Comparison of ENCODE assay signal across 20 mouse cellular contexts in the genomic region with DNA sequence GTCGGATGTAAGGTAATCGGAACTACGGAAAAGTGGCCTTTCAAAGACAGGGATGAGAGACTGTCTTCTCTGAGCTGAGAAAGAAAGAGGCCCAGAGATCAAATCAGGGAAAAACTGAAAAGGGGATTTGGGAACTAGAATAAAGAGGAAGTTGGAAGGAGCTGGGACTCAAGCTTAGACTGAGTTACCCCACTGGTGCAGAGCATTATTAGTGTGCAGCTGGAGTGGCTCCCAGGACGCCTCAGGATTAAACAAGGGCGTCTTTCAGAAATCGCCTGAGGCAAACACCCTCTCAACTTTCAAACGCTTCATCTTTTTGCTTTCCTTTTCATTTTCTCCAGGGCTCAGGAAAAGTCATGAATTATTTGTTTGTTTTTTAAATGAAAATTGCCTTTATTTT. TPM values are rescaled to one million over a fixed set of nuclear protein-coding genes. Genes with fewer than 3 reads are reported as not detected.
A peak's percentile ranks its signal among the peaks of the same experiment; 100 is the strongest.
DNase-seq lines count a peak whose midpoint lies in the region; ATAC-seq and TF ChIP-seq lines count a peak whose summit lies in the region.
"Had no signal": no experiment of that assay in that cellular context is flagged by ENCODE, and none has a peak within 500 bp of the region (broad histone marks: within the 10 kb centered on the region; RNA-seq: fewer than 3 reads in every experiment).

No protein-coding gene starts in this region.

- H3K4me1 ChIP-seq in hindbrain, embryonic 12.5 days = no peaks in the 10 kb centered on the region
- no peaks in the 10 kb centered on the region for H3K4me1 ChIP-seq in hindbrain, embryonic 16.5 days (ENCODE audit: control insufficient read depth, insufficient read depth, low read depth, low read length)
- H3K4me1 ChIP-seq in midbrain, embryonic 14.5 days (ENCODE audit: control insufficient read depth, insufficient read depth, low read length) = no peaks in the 10 kb centered on the region
- H3K4me1 ChIP-seq in midbrain, embryonic 10.5 days = peaks cover 2% of the 10 kb centered on the region; the same call in 1 of the 2 replicates
- H3K4me1 ChIP-seq in olfactory bulb, adult 2 months (ENCODE audit: control insufficient read depth, insufficient read depth, low read length) = no peaks in the 10 kb centered on the region
- H3K4me1 ChIP-seq: liver, embryonic 15.5 days had no signal

- ATAC-seq in hindbrain, embryonic 12.5 days (ENCODE audit: low FRiP score) = no peak
- ATAC-seq in hindbrain, embryonic 16.5 days = no peak
- ATAC-seq in midbrain, embryonic 14.5 days (ENCODE audit: low FRiP score, low TSS enrichment) = no peak
- ATAC-seq in granulocyte monocyte progenitor cell, adult 5-6 weeks (replicated peaks; ENCODE audit: poor library complexity, severe bottlenecking) = peak; percentile 79
- ATAC-seq in megakaryocyte-erythroid progenitor cell, adult 5-6 weeks (replicated peaks; ENCODE audit: low FRiP score, low TSS enrichment, poor library complexity, severe bottlenecking) = no peak

- TF ChIP-seq CTCF in olfactory bulb, adult 2 months (IDR thresholded peaks at IDR 0.05; ENCODE audit: insufficient read depth, low read depth, low read length) = no peak

- no peaks in the 10 kb centered on the region for H3K36me3 ChIP-seq in hindbrain, embryonic 12.5 days
- H3K36me3 ChIP-seq in hindbrain, embryonic 16.5 days (ENCODE audit: control insufficient read depth, insufficient read depth, low read length) = no peaks in the 10 kb centered on the region
- no peaks in the 10 kb centered on the region for H3K36me3 ChIP-seq in midbrain, embryonic 14.5 days (ENCODE audit: control insufficient read depth, insufficient read depth, low read length)
- no peaks in the 10 kb centered on the region for H3K36me3 ChIP-seq in midbrain, embryonic 10.5 days
- H3K36me3 ChIP-seq: G1E; heart, embryonic 13.5 days; liver, embryonic 15.5 days had no signal

- TF ChIP-seq POLR2A in olfactory bulb, adult 2 months (IDR thresholded peaks at IDR 0.05; ENCODE audit: insufficient read depth, low read depth, low read length) = no peak

- no peak overlapping the region for H3K4me3 ChIP-seq in hindbrain, embryonic 12.5 days
- no peak overlapping the region for H3K4me3 ChIP-seq in hindbrain, embryonic 16.5 days (ENCODE audit: low read length)
- H3K4me3 ChIP-seq in midbrain, embryonic 14.5 days (replicated peaks; ENCODE audit: low read depth, low read length) = no peak overlapping the region
- H3K4me3 ChIP-seq in midbrain, embryonic 10.5 days = no peak overlapping the region
- H3K4me3 ChIP-seq in olfactory bulb, adult 2 months (ENCODE audit: insufficient read depth, low read depth, low read length) = no peak overlapping the region
- H3K4me3 ChIP-seq: erythroblast, embryonic 14.5 days; heart, embryonic 13.5 days; liver, embryonic 15.5 days had no signal

- 0 out of 2 replicates have a peak overlapping the region, but pooled peaks have one; percentile 48 for H3K27ac ChIP-seq in hindbrain, embryonic 12.5 days
- no peak overlapping the region for H3K27ac ChIP-seq in hindbrain, embryonic 16.5 days (ENCODE audit: low read depth, low read length)
- no peak overlapping the region for H3K27ac ChIP-seq in midbrain, embryonic 14.5 days (replicated peaks; ENCODE audit: low read depth, low read length)
- H3K27ac ChIP-seq in midbrain, embryonic 10.5 days (replicated peaks) = no peak overlapping the region
- H3K27ac ChIP-seq in olfactory bulb, adult 2 months (ENCODE audit: insufficient read depth, low read depth, low read length) = 0 out of 2 replicates have a peak overlapping the region, but pooled peaks have one; percentile 35
- H3K27ac ChIP-seq: heart, embryonic 13.5 days; liver, embryonic 15.5 days had no signal

- 72% methylated on average over 7 of the region's 7 CpGs for WGBS in hindbrain, embryonic 12.5 days
- 70% methylated on average over 7 of the region's 7 CpGs for WGBS in hindbrain, embryonic 16.5 days
- 66% methylated on average over 7 of the region's 7 CpGs for WGBS in midbrain, embryonic 14.5 days
- 73% methylated on average over 7 of the region's 7 CpGs for WGBS in midbrain, embryonic 10.5 days
- WGBS in olfactory bulb, adult 2 months = 54% methylated on average over 7 of the region's 7 CpGs

- no peak overlapping the region for H3K4me2 ChIP-seq in hindbrain, embryonic 12.5 days (replicated peaks)
- no peak overlapping the region for H3K4me2 ChIP-seq in hindbrain, embryonic 16.5 days (ENCODE audit: low read length)
- no peak overlapping the region for H3K4me2 ChIP-seq in midbrain, embryonic 14.5 days (ENCODE audit: low read length)
- H3K4me2 ChIP-seq: heart, embryonic 13.5 days; liver, embryonic 15.5 days had no signal

- H3K9me3 ChIP-seq in hindbrain, embryonic 12.5 days (replicated peaks) = no peaks in the 10 kb centered on the region
- H3K9me3 ChIP-seq in hindbrain, embryonic 16.5 days (ENCODE audit: control insufficient read depth, low read length) = no peaks in the 10 kb centered on the region
- no peaks in the 10 kb centered on the region for H3K9me3 ChIP-seq in midbrain, embryonic 14.5 days (ENCODE audit: control insufficient read depth, low read length)
- H3K9me3 ChIP-seq in midbrain, embryonic 10.5 days (replicated peaks) = no peaks in the 10 kb centered on the region
- H3K9me3 ChIP-seq: G1E; heart, embryonic 13.5 days; liver, embryonic 15.5 days had no signal

- DNase-seq in midbrain, embryonic 14.5 days = peak; percentile 27
- no peak for DNase-seq in midbrain, embryonic 10.5 days (ENCODE audit: low spot score)
- DNase-seq: gastrocnemius, postnatal 14 days; kidney, postnatal 10 days had no signal

- H3K9ac ChIP-seq in hindbrain, embryonic 12.5 days = no peak overlapping the region
- H3K9ac ChIP-seq in hindbrain, embryonic 16.5 days (ENCODE audit: low read depth, low read length) = no peak overlapping the region
- H3K9ac ChIP-seq in midbrain, embryonic 14.5 days (replicated peaks; ENCODE audit: low read length) = 0 out of 2 replicates have a peak overlapping the region, but pooled peaks have one; percentile 9
- H3K9ac ChIP-seq: liver, embryonic 15.5 days had no signal

- no peaks in the 10 kb centered on the region for H3K27me3 ChIP-seq in hindbrain, embryonic 12.5 days
- no peaks in the 10 kb centered on the region for H3K27me3 ChIP-seq in hindbrain, embryonic 16.5 days (replicated peaks; ENCODE audit: control insufficient read depth, insufficient read depth, low read length)
- no peaks in the 10 kb centered on the region for H3K27me3 ChIP-seq in midbrain, embryonic 14.5 days (ENCODE audit: control insufficient read depth, insufficient read depth, low read length)
- no peaks in the 10 kb centered on the region for H3K27me3 ChIP-seq in midbrain, embryonic 10.5 days (ENCODE audit: low read depth, poor library complexity, severe bottlenecking)
- H3K27me3 ChIP-seq: heart, embryonic 13.5 days; liver, embryonic 15.5 days had no signal

RNA-seq across cellular contexts. Expression of a gene that starts 12.5 kb away (rescaled TPM):
- 45.1 and 49.3 TPM in 2 replicates for polyA plus RNA-seq in hindbrain, embryonic 12.5 days (2016; fragmentation: Nextera tagmentation; extraction: Ambion mirVana)
- polyA plus RNA-seq in hindbrain, embryonic 16.5 days (2015; fragmentation: Nextera tagmentation; extraction: Ambion mirVana) = 61.0 and 64.4 TPM in 2 replicates
- polyA plus RNA-seq in midbrain, embryonic 14.5 days (2014; fragmentation: Nextera tagmentation; extraction: Ambion mirVana) = 65.9 and 71.8 TPM in 2 replicates
- 41.7 and 47.2 TPM in 2 replicates for polyA plus RNA-seq in midbrain, embryonic 10.5 days (2016; fragmentation: Nextera tagmentation; extraction: Ambion mirVana)
- 27.8 and 31.3 TPM in 2 replicates for total RNA-seq in granulocyte monocyte progenitor cell, adult 5-6 weeks (2014; fragmentation: Nextera tagmentation)
- 21.0 and 22.8 TPM in 2 replicates for total RNA-seq in granulocyte monocyte progenitor cell, adult 5-6 weeks (2017)
- not detected in 2 replicates for polyA plus RNA-seq in olfactory bulb, adult 2 months (2012; ENCODE audit: insufficient read depth, insufficient read length, low replicate concordance, missing spikeins)
- 21.0 and 25.6 TPM in 2 replicates for total RNA-seq in megakaryocyte-erythroid progenitor cell, adult 5-6 weeks (2014; fragmentation: Nextera tagmentation)
- 14.8 and 16.4 TPM in 2 replicates for total RNA-seq in megakaryocyte-erythroid progenitor cell, adult 5-6 weeks (2017)

RNA-seq across cellular contexts. Expression of a gene that starts 14.0 kb away (rescaled TPM):
- polyA plus RNA-seq in hindbrain, embryonic 12.5 days (2016; fragmentation: Nextera tagmentation; extraction: Ambion mirVana) = 24.7 and 26.7 TPM in 2 replicates
- 130 and 139 TPM in 2 replicates for polyA plus RNA-seq in hindbrain, embryonic 16.5 days (2015; fragmentation: Nextera tagmentation; extraction: Ambion mirVana)
- polyA plus RNA-seq in midbrain, embryonic 14.5 days (2014; fragmentation: Nextera tagmentation; extraction: Ambion mirVana) = 98.5 and 102 TPM in 2 replicates
- polyA plus RNA-seq in midbrain, embryonic 10.5 days (2016; fragmentation: Nextera tagmentation; extraction: Ambion mirVana) = 7.3 and 11.2 TPM in 2 replicates
- not detected in 2 replicates for total RNA-seq in granulocyte monocyte progenitor cell, adult 5-6 weeks (2014; fragmentation: Nextera tagmentation)
- not detected in 2 replicates for total RNA-seq in granulocyte monocyte progenitor cell, adult 5-6 weeks (2017)
- polyA plus RNA-seq in olfactory bulb, adult 2 months (2012; ENCODE audit: insufficient read depth, insufficient read length, low replicate concordance, missing spikeins) = not detected in 2 replicates
- not detected in 2 replicates for total RNA-seq in megakaryocyte-erythroid progenitor cell, adult 5-6 weeks (2014; fragmentation: Nextera tagmentation)
- total RNA-seq in megakaryocyte-erythroid progenitor cell, adult 5-6 weeks (2017) = not detected in 2 replicates
- total RNA-seq: G1E; gastrocnemius, postnatal 14 days; neutrophil, adult 5-6 weeks had no signal
- polyA plus RNA-seq: erythroblast, embryonic 14.5 days; G1E had no signal

RNA-seq across cellular contexts. Expression of a gene that starts 42.4 kb away (rescaled TPM):
- not detected in 2 replicates for polyA plus RNA-seq in hindbrain, embryonic 12.5 days (2016; fragmentation: Nextera tagmentation; extraction: Ambion mirVana)
- not detected in 2 replicates for polyA plus RNA-seq in hindbrain, embryonic 16.5 days (2015; fragmentation: Nextera tagmentation; extraction: Ambion mirVana)
- polyA plus RNA-seq in midbrain, embryonic 14.5 days (2014; fragmentation: Nextera tagmentation; extraction: Ambion mirVana) = not detected in 2 replicates
- polyA plus RNA-seq in midbrain, embryonic 10.5 days (2016; fragmentation: Nextera tagmentation; extraction: Ambion mirVana) = not detected in 2 replicates
- not detected in 2 replicates for total RNA-seq in granulocyte monocyte progenitor cell, adult 5-6 weeks (2014; fragmentation: Nextera tagmentation)
- not detected in 2 replicates for total RNA-seq in granulocyte monocyte progenitor cell, adult 5-6 weeks (2017)
- not detected in 2 replicates for polyA plus RNA-seq in olfactory bulb, adult 2 months (2012; ENCODE audit: insufficient read depth, insufficient read length, low replicate concordance, missing spikeins)
- not detected in 2 replicates for total RNA-seq in megakaryocyte-erythroid progenitor cell, adult 5-6 weeks (2014; fragmentation: Nextera tagmentation)
- not detected in 2 replicates for total RNA-seq in megakaryocyte-erythroid progenitor cell, adult 5-6 weeks (2017)
- total RNA-seq: adrenal gland, adult 18-20 months; G1E; gastrocnemius, postnatal 14 days; heart, postnatal 4 days; layer of hippocampus, adult 8-10 months; neutrophil, adult 5-6 weeks had no signal
- polyA plus RNA-seq: erythroblast, embryonic 14.5 days; G1E; heart, embryonic 13.5 days; inflammation-experienced regulatory T-cells, adult 6 months; limb, embryonic 14.5 days; liver, embryonic 15.5 days; testis, adult 2 months had no signal

RNA-seq across cellular contexts. Expression of a gene that starts 59.4 kb away (rescaled TPM):
- polyA plus RNA-seq in hindbrain, embryonic 12.5 days (2016; fragmentation: Nextera tagmentation; extraction: Ambion mirVana) = 38.7 and 39.1 TPM in 2 replicates
- 17.3 and 18.9 TPM in 2 replicates for polyA plus RNA-seq in hindbrain, embryonic 16.5 days (2015; fragmentation: Nextera tagmentation; extraction: Ambion mirVana)
- 26.1 and 27.2 TPM in 2 replicates for polyA plus RNA-seq in midbrain, embryonic 14.5 days (2014; fragmentation: Nextera tagmentation; extraction: Ambion mirVana)
- polyA plus RNA-seq in midbrain, embryonic 10.5 days (2016; fragmentation: Nextera tagmentation; extraction: Ambion mirVana) = 46.2 and 47.3 TPM in 2 replicates
- 82.1 and 83.1 TPM in 2 replicates for total RNA-seq in granulocyte monocyte progenitor cell, adult 5-6 weeks (2014; fragmentation: Nextera tagmentation)
- 60.5 and 66.6 TPM in 2 replicates for total RNA-seq in granulocyte monocyte progenitor cell, adult 5-6 weeks (2017)
- not detected in 2 replicates for polyA plus RNA-seq in olfactory bulb, adult 2 months (2012; ENCODE audit: insufficient read depth, insufficient read length, low replicate concordance, missing spikeins)
- 45.5 and 46.0 TPM in 2 replicates for total RNA-seq in megakaryocyte-erythroid progenitor cell, adult 5-6 weeks (2014; fragmentation: Nextera tagmentation)
- 35.2 and 39.0 TPM in 2 replicates for total RNA-seq in megakaryocyte-erythroid progenitor cell, adult 5-6 weeks (2017)

Comparison
In these comparisons a context has a peak if more than half of its experiments do, and no peak if none do; other contexts are left out.
1. H3K27ac ChIP-seq: peak in hindbrain, embryonic 12.5 days (single experiment) and olfactory bulb, adult 2 months (single experiment); none in hindbrain, embryonic 16.5 days (single experiment), midbrain, embryonic 14.5 days (single experiment) and midbrain, embryonic 10.5 days (single experiment).
2. RNA of a gene that starts 12.5 kb away (polyA plus RNA-seq): 65.9 to 71.8 TPM in midbrain, embryonic 14.5 days, 61.0 to 64.4 TPM in hindbrain, embryonic 16.5 days, 45.1 to 49.3 TPM in hindbrain, embryonic 12.5 days and 41.7 to 47.2 TPM in midbrain, embryonic 10.5 days; not detected in olfactory bulb, adult 2 months; every median in the first group is over 10 times any median in the second.